Mouse (Mus musculus) liver, adult (tissue): ENCODE measurements around the gene Gm29644.
"Not testable (repeated sequence)": the region's sequence is repeated elsewhere in the genome, so short reads cannot be mapped to it uniquely, and the experiment has no call there.

Experiments
- GATA4 ChIP-seq: IDR thresholded peaks from 2 replicates; pipeline ENCODE4 v1.6.1; 2014; ENCODE audit warnings: mild to moderate bottlenecking, low read length; ENCODE audit not compliant: insufficient replicate concordance

Gene Gm29644

GRCm38 (mm10) chrY:70303187-70303586 is at the start of gene Gm29644, which contains the start of gene Gm29423:
TSS of gene Gm29644 (minus strand) at chrY:70303343.
TSS of gene Gm29423 (minus strand) at chrY:70303287.
- TF ChIP-seq GATA4 = not testable (repeated sequence)

- not testable (repeated sequence) for TF ChIP-seq GATA4
Measured at GRCm38 (mm10) chrY:70273542-70273941, 29.6 kb downstream of the Gm29644 start, which contains the start of gene Gm21118. TSS of gene Gm21118 (minus strand) at chrY:70273642.
